Mouse (Mus musculus) brain, adult 2 months (tissue): Measurements from ENCODE around the gene Dnah17.

ENCODE experiments used
- DNase-seq: peaks from one replicate; pipeline ENCODE4 v3.0.0; 2011; ENCODE audit warnings: low read depth, low spot score

Dnah17 gene

GRCm38 (mm10) chr11:118024111-118024510, 106.3 kb downstream of the Dnah17 start:
- no peak for DNase-seq

DNA sequence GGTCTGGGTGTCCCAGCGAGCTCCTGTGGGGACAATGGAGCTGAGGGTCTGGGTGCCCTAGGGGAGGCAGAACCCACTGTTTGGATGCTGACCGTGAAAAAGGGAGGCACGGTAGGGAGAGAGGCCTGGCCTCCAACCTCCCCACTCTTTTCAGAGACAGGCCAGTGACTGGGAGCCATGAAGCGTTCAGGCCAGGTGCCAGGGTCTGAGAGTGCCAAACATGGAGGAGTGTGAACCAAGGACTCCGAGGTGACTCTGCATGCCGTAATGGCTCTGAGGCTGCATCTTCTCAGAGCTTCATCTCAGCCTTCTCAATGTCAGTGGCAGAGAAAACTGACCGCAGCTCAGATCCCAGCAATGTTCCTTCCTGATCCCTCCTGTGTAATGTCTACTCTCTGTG, 107.0 kb downstream of the Dnah17 start:
- no peak for DNase-seq

- peak; percentile 81 for DNase-seq
Measured at GRCm38 (mm10) chr11:118021806-118022205, 108.6 kb downstream of the Dnah17 start.

GRCm38 (mm10) chr11:118018328-118018727, 112.1 kb downstream of the Dnah17 start:
- no peak for DNase-seq

- DNase-seq: peak; percentile 22
Measured at GRCm38 (mm10) chr11:118015381-118016145, 114.9 kb downstream of the Dnah17 start.

- no peak for DNase-seq
Measured at GRCm38 (mm10) chr11:118014391-118014995, 115.9 kb downstream of the Dnah17 start.

- no peak for DNase-seq
Measured at GRCm38 (mm10) chr11:118013339-118013738, 117.1 kb downstream of the Dnah17 start.

- no peak for DNase-seq
Measured at GRCm38 (mm10) chr11:118012595-118012994, 117.8 kb downstream of the Dnah17 start.

- peak; percentile 13 for DNase-seq
Measured at GRCm38 (mm10) chr11:118009865-118010571, 120.4 kb downstream of the Dnah17 start.

DNA sequence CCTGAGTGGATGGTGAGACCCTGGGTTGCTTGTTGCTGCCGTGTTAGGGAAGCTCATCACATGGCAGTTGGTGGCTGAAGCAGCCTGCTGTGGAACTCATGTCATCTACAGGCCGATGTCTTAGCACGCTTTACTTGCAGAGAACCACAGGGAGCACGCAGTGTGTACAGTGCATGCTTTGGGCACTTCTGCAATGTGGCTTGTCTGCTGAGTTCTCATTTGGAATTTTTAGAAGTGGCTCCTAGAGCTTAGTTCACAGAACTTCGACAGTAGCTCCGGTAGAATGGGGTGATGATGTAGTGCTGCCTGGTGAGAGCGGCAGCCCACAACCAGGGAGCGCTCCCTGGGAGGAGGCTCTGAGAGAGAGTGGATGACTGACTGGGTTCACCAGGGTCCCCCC, 121.6 kb downstream of the Dnah17 start:
- DNase-seq: peak; percentile 42

DNA sequence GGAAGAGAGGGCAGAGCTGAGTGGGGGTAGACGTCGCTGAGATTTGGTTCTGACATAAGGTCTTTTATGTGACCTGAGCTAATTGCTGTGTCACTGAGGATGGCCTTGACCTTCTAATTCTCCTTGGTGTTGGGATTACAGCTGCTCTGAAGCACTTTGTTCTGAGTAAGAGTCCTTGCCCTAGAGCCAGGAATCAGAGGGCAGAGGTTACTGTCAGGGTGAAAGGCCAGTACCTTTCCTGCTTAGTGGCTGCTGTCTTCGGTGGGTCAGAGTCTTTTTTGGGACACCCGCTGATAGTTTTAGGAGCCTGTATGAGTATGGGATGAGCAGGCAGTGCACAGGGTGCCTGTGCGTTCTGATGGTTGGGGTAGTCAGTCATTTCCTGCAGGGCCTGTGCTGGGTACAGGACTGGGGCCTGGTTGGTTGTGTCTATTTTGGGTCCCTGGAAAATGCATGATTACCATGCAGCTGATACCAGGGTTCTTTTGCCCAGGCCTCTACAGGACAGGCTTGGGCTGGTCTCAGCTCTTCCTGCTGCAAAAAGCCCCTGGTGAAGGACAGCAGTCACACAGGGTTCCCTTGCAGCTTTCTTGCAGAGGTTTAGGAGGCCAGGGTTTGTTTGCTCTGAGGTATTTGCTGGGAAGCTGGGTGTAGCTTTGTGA, 122.2 kb downstream of the Dnah17 start:
- DNase-seq: no peak

DNA sequence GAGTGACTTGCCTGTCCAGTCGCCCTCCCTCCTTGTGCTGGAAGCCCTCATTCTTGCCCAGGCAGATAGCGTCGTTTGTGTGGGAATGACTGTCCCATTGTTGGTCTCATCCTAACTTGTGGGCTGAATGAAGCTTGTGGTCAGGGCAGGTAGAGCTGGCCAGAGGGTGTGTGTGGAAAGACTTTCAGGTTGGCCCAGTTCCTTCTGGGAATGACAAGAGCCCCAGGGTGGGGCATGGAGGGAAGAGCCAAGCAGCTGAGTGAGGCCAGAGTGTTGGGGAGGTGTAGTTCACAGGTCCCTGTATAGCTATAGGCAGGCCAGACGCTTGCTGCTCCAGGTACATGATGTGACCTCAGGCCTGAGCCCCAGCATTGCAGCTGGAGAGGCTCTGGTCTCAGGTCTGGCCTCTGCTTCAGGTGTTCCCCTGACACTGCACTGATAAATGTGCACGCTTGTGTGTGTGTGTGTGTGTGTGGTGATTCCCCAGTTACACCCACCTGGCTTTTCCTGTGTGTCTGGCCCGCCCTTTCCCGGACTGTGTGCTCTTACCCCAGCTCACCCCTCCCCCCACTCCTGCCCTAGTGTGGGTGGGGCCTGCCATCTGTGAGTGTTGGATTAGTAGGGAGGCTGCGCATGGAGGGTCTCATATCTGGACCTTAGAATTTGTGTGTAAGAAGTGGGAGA, 122.8 kb downstream of the Dnah17 start:
- DNase-seq: no peak

DNA sequence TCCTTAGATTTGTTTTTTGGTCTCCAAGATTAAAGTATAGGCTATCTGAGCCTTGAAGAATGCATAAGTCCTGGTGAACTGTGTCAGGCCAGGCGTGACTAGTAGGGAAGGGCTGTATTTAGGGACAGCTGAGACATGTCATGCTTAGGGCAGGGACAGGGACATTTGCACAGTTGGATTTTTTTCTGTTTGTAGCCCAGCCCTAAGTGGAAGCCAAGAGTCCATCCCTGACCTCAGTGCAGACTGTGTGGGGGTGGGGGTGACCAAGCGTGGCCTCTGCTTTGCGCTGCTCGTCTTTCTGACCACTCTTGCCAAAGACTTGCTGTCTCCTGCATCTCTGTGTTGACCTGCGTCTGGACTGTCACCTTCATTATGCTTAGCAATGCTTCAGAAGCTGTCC, 126.2 kb downstream of the Dnah17 start:
- DNase-seq: no peak

DNA sequence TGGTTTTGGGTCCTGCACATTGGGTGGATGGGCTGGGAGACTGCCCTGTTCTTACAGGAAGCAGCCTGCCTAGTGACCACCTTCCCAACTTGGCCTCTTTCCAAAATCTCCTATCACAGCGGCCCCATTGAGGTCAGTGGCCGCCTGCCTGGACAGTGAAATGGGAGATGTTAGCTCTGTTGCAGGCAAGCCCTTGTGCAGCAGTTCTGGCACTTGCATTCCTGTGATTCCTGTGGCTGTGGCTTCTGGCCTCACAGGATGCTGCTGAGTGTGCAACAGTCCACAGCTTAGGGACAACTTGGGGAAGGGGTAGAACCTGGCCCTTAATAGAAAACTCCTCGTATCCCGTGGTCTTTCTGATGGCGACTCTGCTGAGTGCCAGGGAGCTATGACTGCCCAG, 126.7 kb downstream of the Dnah17 start:
- DNase-seq: no peak

DNA sequence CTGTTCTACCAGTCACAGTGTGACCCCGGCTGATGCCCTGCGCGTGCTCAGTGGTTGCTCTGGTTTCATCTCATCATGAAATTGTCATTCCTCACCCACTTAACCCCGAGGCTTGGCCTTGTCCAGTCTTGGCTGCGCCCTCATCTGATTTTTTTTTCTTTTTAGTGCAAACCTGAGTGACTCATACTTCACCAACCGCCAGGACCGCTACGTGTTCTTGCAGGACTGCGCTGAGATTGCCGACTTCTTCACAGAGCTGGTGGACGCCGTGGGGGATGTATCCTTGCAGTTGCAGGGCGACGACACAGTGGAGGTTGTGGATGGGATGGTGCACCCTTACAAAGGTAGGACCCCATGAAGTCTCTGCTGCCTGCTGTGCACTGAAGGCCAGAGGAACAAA, 127.3 kb downstream of the Dnah17 start:
- DNase-seq: no peak

- no peak for DNase-seq
Measured at GRCm38 (mm10) chr11:118000565-118001215, 129.7 kb downstream of the Dnah17 start.

DNA sequence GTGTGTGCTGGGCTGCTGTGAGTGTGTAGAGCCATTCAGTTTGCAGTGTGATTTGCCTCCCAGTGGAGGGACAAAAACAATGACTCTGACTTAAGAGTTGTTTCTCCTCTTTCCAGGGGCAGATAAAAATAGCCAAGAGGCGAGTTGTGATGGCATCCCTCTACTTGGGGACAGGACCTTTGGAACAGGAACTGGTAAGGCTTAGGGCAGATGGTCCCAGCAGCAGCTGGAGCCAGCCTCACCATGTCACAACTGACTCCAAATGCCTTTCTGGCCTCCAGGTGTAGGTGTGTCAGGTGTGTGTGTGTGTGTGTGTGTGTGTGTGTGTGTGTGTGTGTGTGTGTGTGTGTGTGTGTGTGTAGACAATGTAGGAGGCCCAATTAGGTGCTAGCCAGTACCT, 130.4 kb downstream of the Dnah17 start:
- no peak for DNase-seq

DNA sequence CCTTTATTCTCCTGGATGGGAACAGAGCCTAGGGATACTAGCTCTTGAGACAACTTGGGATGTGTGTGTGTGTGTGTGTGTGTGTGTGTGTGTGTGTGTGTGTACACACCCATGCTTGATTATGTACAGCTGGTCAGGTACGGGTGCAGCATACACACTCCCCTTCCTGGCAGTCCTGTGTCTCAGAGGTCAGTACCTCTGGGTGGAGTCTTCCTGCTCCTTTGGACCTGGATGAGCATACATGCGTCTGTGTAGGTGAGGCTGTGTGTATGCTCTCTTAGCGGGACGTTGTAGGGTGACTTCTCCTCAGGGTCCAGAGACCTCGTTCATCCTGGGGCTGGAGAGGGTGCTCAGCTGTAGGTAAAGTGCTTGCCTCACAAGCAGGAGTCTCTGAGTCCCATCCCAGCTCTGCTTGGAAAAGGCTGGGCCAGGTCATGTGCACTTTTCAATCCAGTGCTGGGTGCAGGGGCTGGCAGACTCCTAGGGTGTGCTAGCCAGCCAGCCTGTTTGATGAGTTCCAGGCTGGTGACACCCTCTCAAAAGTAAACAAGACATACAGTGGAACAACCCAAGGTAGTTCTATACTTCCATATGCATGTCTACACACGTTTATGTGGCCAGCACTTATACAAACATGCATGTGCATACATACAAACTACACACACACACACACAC, 131.0 kb downstream of the Dnah17 start:
- no peak for DNase-seq

DNA sequence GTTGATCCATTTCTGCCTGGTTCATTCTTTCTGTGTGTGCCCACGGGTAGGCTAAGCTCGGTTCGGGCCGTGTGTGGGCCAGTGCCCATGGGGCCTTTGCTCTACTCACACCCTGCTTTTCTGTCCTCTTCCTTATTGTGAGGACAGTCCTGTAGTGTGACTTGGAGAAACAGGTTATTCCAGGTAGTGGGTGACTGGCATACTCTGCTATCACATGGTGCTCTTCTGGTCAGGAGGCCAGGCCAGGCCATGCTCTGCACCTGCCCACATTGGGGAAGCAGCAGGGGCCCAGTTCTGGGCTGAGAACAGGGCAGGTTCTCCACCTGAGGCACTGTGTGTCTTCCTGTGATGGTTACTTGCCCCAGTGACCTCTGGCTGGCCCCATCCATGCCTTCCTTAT, 132.1 kb downstream of the Dnah17 start:
- DNase-seq: no peak

GRCm38 (mm10) chr11:117997085-117997484, 133.3 kb downstream of the Dnah17 start:
- DNase-seq: no peak

GRCm38 (mm10) chr11:117996066-117996465, 134.4 kb downstream of the Dnah17 start:
- DNase-seq: peak; percentile 47
